Mouse (Mus musculus): ENCODE measurements around the gene Mtmr6. TPM values are rescaled to one million over a fixed set of nuclear protein-coding genes. Genes with fewer than 3 reads are reported as not detected.
"Not testable (repeated sequence)": the region's sequence is repeated elsewhere in the genome, so short reads cannot be mapped to it uniquely, and the experiment has no call there.

Mtmr6 gene
- polyA plus RNA-seq, 1 experiment from 2014 or later, result 57.3 TPM

DNA sequence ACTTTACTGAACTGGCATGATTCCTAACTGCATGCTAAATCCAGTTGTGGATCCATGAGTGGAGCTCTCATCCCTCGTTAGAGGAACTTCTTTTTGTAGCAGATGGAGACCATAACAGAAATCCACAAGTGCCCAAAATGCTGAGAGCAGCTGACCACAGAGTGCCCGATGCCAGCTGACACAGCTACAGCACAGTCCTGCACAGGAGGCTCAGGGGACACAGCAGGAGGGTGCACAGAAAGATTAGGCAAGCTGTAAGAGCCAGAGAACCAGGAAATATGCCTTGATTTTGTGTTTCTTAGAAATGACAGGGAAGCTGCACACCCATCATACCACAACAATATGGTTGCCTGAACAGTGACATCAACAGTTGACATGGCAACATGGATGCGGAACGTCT, 37.4 kb downstream of the Mtmr6 start:
- Histone ChIP-seq H3K4me1 (replicated peaks) (no peaks in the 10 kb centered on the region), H3K27me3 (no peaks in the 10 kb centered on the region), H3K4me3 (no peak overlapping the region), H3K9ac (no peak overlapping the region), H3K9me3 (no peaks in the 10 kb centered on the region), H3K36me3 (peaks cover 36% of the 10 kb centered on the region), H3K27ac (replicated peaks) (no peak overlapping the region), H3K4me2 (no peak overlapping the region)
- WGBS, result 63% methylated on average over 4 of the region's 4 CpGs
- ATAC-seq (ENCODE audit: low FRiP score, low read depth), result no peak

- Histone ChIP-seq H3K27me3 (no peaks in the 10 kb centered on the region), H3K4me2 (no peak overlapping the region), H3K9me3 (no peaks in the 10 kb centered on the region), H3K4me3 (no peak overlapping the region), H3K27ac (replicated peaks) (no peak overlapping the region), H3K9ac (no peak overlapping the region), H3K36me3 (peaks cover 32% of the 10 kb centered on the region), H3K4me1 (replicated peaks) (no peaks in the 10 kb centered on the region)
- ATAC-seq (ENCODE audit: low FRiP score, low read depth), result no peak
- 97% methylated on average over 2 of the region's 2 CpGs for whole genome bisulfite sequencing
Measured at GRCm38 (mm10) chr14:60304441-60305220, 39.6 kb downstream of the Mtmr6 start.

- no peaks in the 10 kb centered on the region for H3K9me3 ChIP-seq
- no peak for ATAC-seq (ENCODE audit: low FRiP score, low read depth)
- no peak overlapping the region for H3K9ac ChIP-seq
- no peaks in the 10 kb centered on the region for H3K27me3 ChIP-seq
- 0 out of 2 replicates have a peak, but pooled peaks cover 9% of the 10 kb centered on the region for H3K4me1 ChIP-seq (replicated peaks)
- H3K4me3 ChIP-seq, result no peak overlapping the region
- H3K27ac ChIP-seq (replicated peaks), result no peak overlapping the region
- H3K36me3 ChIP-seq, result peaks cover 8% of the 10 kb centered on the region
- 62% methylated on average over 6 of the region's 6 CpGs for WGBS
- H3K4me2 ChIP-seq, result no peak overlapping the region
Measured at GRCm38 (mm10) chr14:60308113-60308512, 43.1 kb downstream of the Mtmr6 start.

- Histone ChIP-seq H3K9me3 (no peaks in the 10 kb centered on the region), H3K36me3 (no peaks in the 10 kb centered on the region), H3K4me2 (no peak overlapping the region), H3K27me3 (no peaks in the 10 kb centered on the region), H3K27ac (replicated peaks) (no peak overlapping the region), H3K4me3 (no peak overlapping the region), H3K9ac (no peak overlapping the region), H3K4me1 (replicated peaks) (0 out of 2 replicates have a peak, but pooled peaks cover 9% of the 10 kb centered on the region)
- ATAC-seq (ENCODE audit: low FRiP score, low read depth), result no peak
- WGBS, result 53% methylated on average over 4 of the region's 4 CpGs
Measured at GRCm38 (mm10) chr14:60310691-60311090, 45.7 kb downstream of the Mtmr6 start.

DNA sequence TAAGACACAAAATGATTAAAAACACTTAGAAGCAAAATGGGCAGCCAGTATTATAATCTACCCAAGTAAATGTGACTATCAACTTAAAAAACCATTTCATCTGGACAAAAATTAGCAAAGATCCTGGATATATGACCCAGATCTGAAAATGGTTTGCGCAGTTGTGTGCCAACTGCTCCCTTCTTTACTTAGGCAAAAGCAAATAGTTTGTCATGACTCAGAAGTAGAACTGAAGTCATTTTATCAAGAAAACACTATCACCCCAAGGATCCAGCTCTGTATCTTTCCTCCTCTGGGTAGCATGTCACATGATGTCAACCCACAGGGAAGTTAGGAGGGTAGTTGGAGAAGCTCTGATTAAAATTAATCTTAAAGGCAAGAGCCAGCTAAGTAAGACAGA, 54.2 kb downstream of the Mtmr6 start:
- no peak overlapping the region for H3K27ac ChIP-seq (replicated peaks)
- H3K36me3 ChIP-seq, result no peaks in the 10 kb centered on the region
- no peaks in the 10 kb centered on the region for H3K4me1 ChIP-seq (replicated peaks)
- no peak for ATAC-seq (ENCODE audit: low FRiP score, low read depth)
- no peak overlapping the region for H3K9ac ChIP-seq
- H3K9me3 ChIP-seq, result no peaks in the 10 kb centered on the region
- no peaks in the 10 kb centered on the region for H3K27me3 ChIP-seq
- H3K4me2 ChIP-seq, result no peak overlapping the region
- H3K4me3 ChIP-seq, result no peak overlapping the region
- 98% methylated on average over 1 of the region's 1 CpGs for WGBS

DNA sequence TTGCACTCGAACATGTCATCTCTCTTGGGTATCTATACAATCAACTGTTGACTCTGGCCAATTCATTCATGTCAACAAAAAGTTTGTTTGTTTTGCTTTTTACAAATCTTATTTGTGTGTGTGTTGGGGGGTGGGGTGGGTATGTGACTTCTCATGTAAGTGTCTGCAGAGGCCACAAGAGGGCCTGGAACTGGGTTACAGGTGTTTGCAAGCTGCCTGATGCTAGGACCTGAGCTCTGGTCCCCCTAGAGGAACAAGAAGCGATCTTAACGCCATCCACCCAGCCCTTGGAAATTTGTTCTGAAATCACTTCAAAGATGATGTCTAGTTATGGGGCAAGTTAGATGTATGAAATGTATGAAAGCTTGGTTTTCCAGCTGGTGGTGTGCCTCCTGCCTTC, 55.8 kb downstream of the Mtmr6 start:
- Histone ChIP-seq H3K27me3 (no peaks in the 10 kb centered on the region), H3K27ac (replicated peaks) (no peak overlapping the region), H3K4me1 (replicated peaks) (no peaks in the 10 kb centered on the region), H3K4me2 (no peak overlapping the region), H3K4me3 (no peak overlapping the region), H3K9me3 (no peaks in the 10 kb centered on the region), H3K9ac (no peak overlapping the region), H3K36me3 (no peaks in the 10 kb centered on the region)
- 84% methylated on average over 3 of the region's 3 CpGs for WGBS
- ATAC-seq (ENCODE audit: low FRiP score, low read depth), result no peak

- not testable (repeated sequence) for H3K27me3 ChIP-seq; H3K9me3 ChIP-seq; H3K27ac ChIP-seq (replicated peaks); ATAC-seq (ENCODE audit: low FRiP score, low read depth); H3K36me3 ChIP-seq; H3K9ac ChIP-seq; H3K4me3 ChIP-seq; H3K4me2 ChIP-seq; H3K4me1 ChIP-seq (replicated peaks)
- WGBS, result 81% methylated on average over 5 of the region's 5 CpGs
Measured at GRCm38 (mm10) chr14:60340001-60340400, 75.0 kb downstream of the Mtmr6 start.

DNA sequence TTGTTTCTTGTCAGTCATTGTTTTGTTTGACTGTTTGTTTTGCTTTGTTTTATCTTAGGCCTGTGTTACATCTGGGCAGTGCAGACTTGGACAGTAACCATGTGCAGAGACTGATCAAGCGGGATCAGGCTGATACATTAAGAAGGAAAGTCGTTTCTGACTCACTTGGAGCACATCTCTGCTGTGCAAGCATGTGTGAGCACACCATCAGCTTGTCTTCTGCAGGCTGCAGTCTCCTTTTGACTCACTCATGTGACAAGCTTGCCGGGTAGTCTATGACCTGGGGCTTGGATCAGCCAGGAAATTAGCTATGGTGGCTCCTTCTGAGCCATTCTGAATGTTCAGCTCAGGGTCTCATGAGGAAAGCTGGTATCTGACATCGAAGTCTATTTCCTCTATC, 75.5 kb downstream of the Mtmr6 start:
- H3K4me3 ChIP-seq, result no peak overlapping the region
- no peak for ATAC-seq (ENCODE audit: low FRiP score, low read depth)
- H3K9ac ChIP-seq, result no peak overlapping the region
- no peaks in the 10 kb centered on the region for H3K4me1 ChIP-seq (replicated peaks)
- 73% methylated on average over 4 of the region's 4 CpGs for WGBS
- no peak overlapping the region for H3K4me2 ChIP-seq
- H3K27me3 ChIP-seq, result no peaks in the 10 kb centered on the region
- H3K9me3 ChIP-seq, result no peaks in the 10 kb centered on the region
- no peak overlapping the region for H3K27ac ChIP-seq (replicated peaks)
- no peaks in the 10 kb centered on the region for H3K36me3 ChIP-seq

GRCm38 (mm10) chr14:60345326-60345876, 80.4 kb downstream of the Mtmr6 start:
- Histone ChIP-seq H3K4me2 (no peak overlapping the region), H3K27ac (replicated peaks) (no peak overlapping the region), H3K9me3 (no peaks in the 10 kb centered on the region), H3K27me3 (no peaks in the 10 kb centered on the region), H3K4me3 (no peak overlapping the region), H3K9ac (no peak overlapping the region), H3K36me3 (no peaks in the 10 kb centered on the region), H3K4me1 (replicated peaks) (no peaks in the 10 kb centered on the region)
- ATAC-seq (ENCODE audit: low FRiP score, low read depth), result no peak
- 89% methylated on average over 6 of the region's 6 CpGs for WGBS

MicroRNAs within 50 kb of the gene (microRNA counts, 519-probe panel; counts per million panel counts)
- not detected for microRNA mmu-miR-719

Small RNA genes within 50 kb of the gene (microRNA-seq; reads per million reads assigned to microRNA genes)
- not detected for gene Mir719

Other genes starting within 250 kb of the Mtmr6 start
- 42.8 and 46.8 TPM in 2 replicates for gene Atp8a2, start 68.0 kb upstream of the Mtmr6 start, polyA plus RNA-seq (2015; fragmentation: Nextera tagmentation; extraction: Ambion mirVana)
- gene Nupl1, start 13.8 kb upstream of the Mtmr6 start, polyA plus RNA-seq (2015; fragmentation: Nextera tagmentation; extraction: Ambion mirVana), result 0.08 TPM in 2 replicates
- 44.7 and 47.3 TPM in 2 replicates for gene Gm49336, start 13.7 kb upstream of the Mtmr6 start, polyA plus RNA-seq (2015; fragmentation: Nextera tagmentation; extraction: Ambion mirVana)
- 29.9 and 33.9 TPM in 2 replicates for gene Amer2, start 108.0 kb downstream of the Mtmr6 start, polyA plus RNA-seq (2015; fragmentation: Nextera tagmentation; extraction: Ambion mirVana)

Measured in hindbrain, embryonic 15.5 days (tissue).